ENCODE assay signal across 13 mouse cellular contexts in genomic region chr13:52539461-52539860, GRCm38 (mm10).
"Had no signal": no experiment of that assay in that cellular context is flagged by ENCODE, and none has a peak within 500 bp of the region (broad histone marks: within the 10 kb centered on the region; RNA-seq: fewer than 3 reads in every experiment).

No protein-coding gene starts in this region.

- DNase-seq: kidney, adult 2 months; kidney, postnatal 14 days; lung, postnatal 14 days had no signal

- ATAC-seq: intestine, embryonic 15.5 days; liver, embryonic 12.5 days; midbrain, embryonic 15.5 days had no signal

- H3K4me2 ChIP-seq: intestine, embryonic 15.5 days; kidney, embryonic 15.5 days; liver, embryonic 12.5 days; lung, embryonic 15.5 days; midbrain, embryonic 11.5 days; midbrain, embryonic 15.5 days; neural tube, embryonic 13.5 days had no signal

- H3K4me1 ChIP-seq: intestine, embryonic 15.5 days; kidney, embryonic 15.5 days; limb, embryonic 10.5 days; liver, embryonic 12.5 days; lung, embryonic 15.5 days had no signal

- H3K27me3 ChIP-seq: intestine, embryonic 15.5 days; liver, embryonic 12.5 days; lung, embryonic 15.5 days; megakaryocyte, embryonic 14.5 days; neural tube, embryonic 13.5 days had no signal

- H3K9ac ChIP-seq: intestine, embryonic 15.5 days; kidney, embryonic 15.5 days; liver, embryonic 12.5 days; lung, embryonic 15.5 days; midbrain, embryonic 15.5 days; neural tube, embryonic 13.5 days had no signal

- H3K36me3 ChIP-seq: intestine, embryonic 15.5 days; kidney, embryonic 15.5 days; limb, embryonic 10.5 days; liver, embryonic 12.5 days; lung, embryonic 15.5 days; midbrain, embryonic 15.5 days; neural tube, embryonic 13.5 days had no signal

- H3K27ac ChIP-seq: intestine, embryonic 15.5 days; kidney, embryonic 15.5 days; limb, embryonic 10.5 days; liver, embryonic 12.5 days; lung, embryonic 15.5 days; macrophage; midbrain, embryonic 15.5 days; neural tube, embryonic 13.5 days had no signal

- H3K4me3 ChIP-seq: intestine, embryonic 15.5 days; kidney, embryonic 15.5 days; limb, embryonic 10.5 days; liver, embryonic 12.5 days; lung, embryonic 15.5 days; midbrain, embryonic 15.5 days; neural tube, embryonic 13.5 days had no signal

- H3K9me3 ChIP-seq: intestine, embryonic 15.5 days; kidney, embryonic 15.5 days; limb, embryonic 10.5 days; liver, embryonic 12.5 days; lung, embryonic 15.5 days; megakaryocyte, embryonic 14.5 days; midbrain, embryonic 15.5 days; neural tube, embryonic 13.5 days had no signal
